Mouse (Mus musculus) spleen, adult 2 months (tissue): Measurements from ENCODE around the gene Polr2b. TPM values are rescaled to one million over a fixed set of nuclear protein-coding genes. Genes with fewer than 3 reads are reported as not detected.

Experiments used
- DNase-seq, 2 experiments: peaks; one replicate each; pipeline versions ENCODE4 v3.0.0 to v3.0.0-alpha.2; 2012 to 2021; ENCODE audit warnings: low spot score in 2 of 2, low read depth in 1 of 2
- H3K27ac ChIP-seq: fragments of 200-500 bp; 2 replicates; pipeline ENCODE4 v1.5.1; 2012; ENCODE audit warnings: low read length, inconsistent platforms; ENCODE audit not compliant: insufficient read depth
- H3K27me3 ChIP-seq: fragments of 200-500 bp; 2 replicates; pipeline ENCODE4 v1.6.1; 2012; ENCODE audit warnings: mild to moderate bottlenecking, moderate library complexity, low read length, inconsistent platforms; ENCODE audit not compliant: control insufficient read depth, insufficient read depth
- H3K36me3 ChIP-seq: fragments of 200-500 bp; 2 replicates; pipeline ENCODE4 v1.6.1; 2012; ENCODE audit warnings: mild to moderate bottlenecking, low read length, inconsistent platforms; ENCODE audit not compliant: control insufficient read depth, insufficient read depth
- H3K4me1 ChIP-seq: fragments of 200-500 bp; 2 replicates; pipeline ENCODE4 v1.6.1; 2011; ENCODE audit warnings: inconsistent platforms; ENCODE audit not compliant: control insufficient read depth, insufficient read depth, insufficient read length
- H3K4me3 ChIP-seq: fragments of 200-500 bp; 2 replicates; pipeline ENCODE4 v1.5.1; 2011; ENCODE audit warnings: mild to moderate bottlenecking, inconsistent platforms; ENCODE audit not compliant: insufficient read depth, insufficient read length; ENCODE audit errors: extremely low read depth
- CTCF ChIP-seq: fragments of 200-500 bp; IDR thresholded peaks from 2 replicates; pipeline ENCODE4 v1.5.1; 2011; ENCODE audit warnings: mild to moderate bottlenecking, inconsistent platforms; ENCODE audit not compliant: insufficient read depth, insufficient read length, insufficient replicate concordance; ENCODE audit errors: extremely low read depth
- POLR2A ChIP-seq: fragments of 200-500 bp; IDR thresholded peaks from 2 replicates; pipeline ENCODE4 v1.6.1; 2011; ENCODE audit warnings: low read depth, low read length, inconsistent platforms
- WGBS: fragments of 180-500 bp; shearing (Covaris S2); methylation state at CpG from one replicate; pipeline ENCODE4 v1.1.7; 2018; 5-methylcytosine and 5-hydroxymethylcytosine counted together
- polyA plus RNA-seq: library from polyadenylated mRNA; depleted of rRNA; stranded (reverse); fragments of >200 nt; gene quantifications from 2 replicates; pipeline ENCODE4 v1.2.3, GENCODE M21; 2012

The Polr2b gene
- polyA plus RNA-seq, 1 experiment, result 16.8 TPM

- 0 out of 2 replicates have a peak, but pooled peaks cover 2% of the 10 kb centered on the region for H3K27me3 ChIP-seq
- peak overlapping the region; percentile 96 for H3K27ac ChIP-seq
- WGBS, result 2% methylated on average over 11 of the region's 11 CpGs
- peak overlapping the region; percentile 84 for H3K4me3 ChIP-seq
- peaks cover 9% of the 10 kb centered on the region for H3K36me3 ChIP-seq
- TF ChIP-seq CTCF, result no peak
- no peak for TF ChIP-seq POLR2A
- DNase-seq, result no peak
- peaks cover 7% of the 10 kb centered on the region for H3K4me1 ChIP-seq
Measured at GRCm38 (mm10) chr5:77266886-77267401, 43.0 kb upstream of the Polr2b start.

- H3K27me3 ChIP-seq, result 0 out of 2 replicates have a peak, but pooled peaks cover 2% of the 10 kb centered on the region
- H3K27ac ChIP-seq, result no peak overlapping the region
- peaks cover 9% of the 10 kb centered on the region for H3K36me3 ChIP-seq
- 65% methylated on average over 4 of the region's 4 CpGs for WGBS
- H3K4me3 ChIP-seq, result no peak overlapping the region
- peaks cover 10% of the 10 kb centered on the region for H3K4me1 ChIP-seq
- DNase-seq, result no peak
- TF ChIP-seq CTCF, result no peak
Measured at GRCm38 (mm10) chr5:77267441-77267840, 42.5 kb upstream of the Polr2b start.

DNA sequence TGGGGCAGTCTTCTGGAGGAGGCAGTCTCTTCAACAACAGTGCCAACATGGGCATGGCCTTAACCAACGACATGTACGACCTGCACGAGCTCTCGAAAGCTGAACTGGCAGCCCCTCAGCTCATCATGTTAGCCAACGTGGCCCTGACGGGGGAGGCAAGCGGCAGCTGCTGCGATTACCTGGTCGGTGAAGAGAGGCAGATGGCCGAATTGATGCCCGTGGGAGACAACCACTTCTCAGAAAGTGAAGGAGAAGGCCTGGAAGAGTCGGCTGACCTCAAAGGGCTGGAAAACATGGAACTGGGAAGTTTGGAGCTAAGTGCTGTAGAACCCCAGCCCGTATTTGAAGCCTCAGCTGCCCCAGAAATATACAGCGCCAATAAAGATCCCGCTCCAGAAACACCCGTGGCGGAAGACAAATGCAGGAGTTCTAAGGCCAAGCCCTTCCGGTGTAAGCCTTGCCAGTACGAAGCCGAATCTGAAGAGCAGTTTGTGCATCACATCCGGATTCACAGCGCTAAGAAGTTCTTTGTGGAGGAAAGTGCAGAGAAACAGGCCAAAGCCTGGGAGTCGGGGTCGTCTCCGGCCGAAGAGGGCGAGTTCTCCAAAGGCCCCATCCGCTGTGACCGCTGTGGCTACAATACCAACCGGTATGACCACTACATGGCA is 41.9 kb upstream of the Polr2b start:
- Histone ChIP-seq H3K27me3 (0 out of 2 replicates have a peak, but pooled peaks cover 2% of the 10 kb centered on the region), H3K4me3 (no peak overlapping the region), H3K36me3 (peaks cover 9% of the 10 kb centered on the region), H3K4me1 (peaks cover 15% of the 10 kb centered on the region), H3K27ac (no peak overlapping the region)
- no peak for TF ChIP-seq CTCF
- no peak for TF ChIP-seq POLR2A
- 97% methylated on average over 30 of the region's 30 CpGs for WGBS
- DNase-seq, result no peak

GRCm38 (mm10) chr5:77269399-77269798 is 40.5 kb upstream of the Polr2b start:
- Histone ChIP-seq H3K27ac (no peak overlapping the region), H3K4me3 (no peak overlapping the region), H3K36me3 (peaks cover 9% of the 10 kb centered on the region), H3K4me1 (peaks cover 16% of the 10 kb centered on the region), H3K27me3 (0 out of 2 replicates have a peak, but pooled peaks cover 2% of the 10 kb centered on the region)
- TF ChIP-seq POLR2A (no peak), CTCF (peak; percentile 7; the same call in 1 of the 2 replicates)
- no peak for DNase-seq
- 88% methylated on average over 8 of the region's 8 CpGs for WGBS

- WGBS, result 17% methylated on average over 7 of the region's 7 CpGs
- peak in 1 of 2 experiments; percentile 67 for DNase-seq
Measured at GRCm38 (mm10) chr5:77273151-77273550, 36.8 kb upstream of the Polr2b start.

DNA sequence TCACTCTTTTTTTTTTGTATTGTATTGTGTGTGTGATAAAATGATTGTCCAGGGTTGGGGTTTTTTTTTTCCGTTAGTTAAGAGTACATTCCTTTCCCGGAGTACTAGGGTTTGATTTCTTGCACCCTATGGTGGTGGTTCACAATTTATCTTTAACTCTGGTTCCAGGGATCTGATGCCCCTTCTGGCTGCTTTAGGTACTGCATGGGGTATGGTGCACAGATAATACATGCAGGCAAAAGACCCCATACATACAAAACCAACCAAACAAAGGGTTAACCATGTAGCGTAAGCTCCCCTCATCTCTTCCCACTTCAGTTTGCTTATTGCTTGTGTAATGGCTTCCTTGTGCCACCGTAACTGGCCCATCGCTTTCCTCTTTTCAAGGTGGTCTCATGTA is 34.0 kb upstream of the Polr2b start:
- H3K4me1 ChIP-seq, result peaks cover 10% of the 10 kb centered on the region; the same call in 1 of the 2 replicates
- DNase-seq, result peak in 1 of 2 experiments; percentile 57
- H3K36me3 ChIP-seq, result peaks cover 27% of the 10 kb centered on the region
- H3K4me3 ChIP-seq, result no peak overlapping the region
- WGBS, result 86% methylated on average over 5 of the region's 5 CpGs
- H3K27ac ChIP-seq, result no peak overlapping the region
- H3K27me3 ChIP-seq, result no peaks in the 10 kb centered on the region
- peak; percentile 2; the same call in 1 of the 2 replicates for TF ChIP-seq CTCF
- no peak for TF ChIP-seq POLR2A

More at GRCm38 (mm10) chr5:77273151-77273550, 36.8 kb upstream of the Polr2b start:
- peaks cover 24% of the 10 kb centered on the region for H3K36me3 ChIP-seq
- H3K27ac ChIP-seq, result no peak overlapping the region
- no peaks in the 10 kb centered on the region for H3K27me3 ChIP-seq
- TF ChIP-seq CTCF, result peak; percentile 40; the same call in 1 of the 2 replicates
- no peak for TF ChIP-seq POLR2A
- H3K4me3 ChIP-seq, result no peak overlapping the region
- H3K4me1 ChIP-seq, result peaks cover 13% of the 10 kb centered on the region; the same call in 1 of the 2 replicates

DNA sequence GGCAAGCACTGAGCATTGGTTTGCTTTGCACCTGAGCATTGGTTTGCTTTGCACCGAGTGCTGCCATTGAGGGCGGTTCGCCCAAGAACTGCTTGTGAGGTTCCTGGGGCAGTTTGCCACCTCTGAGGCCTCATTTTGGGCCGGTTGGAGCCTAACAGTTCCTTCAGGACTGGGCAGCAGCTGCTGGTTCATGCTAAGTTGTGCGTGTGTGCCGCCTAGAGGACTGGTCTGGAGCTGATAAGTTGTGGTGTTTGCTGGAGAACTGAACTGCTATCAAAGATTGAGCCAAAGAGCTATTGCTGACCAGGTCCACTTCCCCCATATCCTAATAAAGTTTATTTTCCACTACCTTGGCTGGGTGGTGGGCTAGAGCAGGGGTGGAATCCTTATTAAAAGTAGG is 32.7 kb upstream of the Polr2b start:
- no peak overlapping the region for H3K27ac ChIP-seq
- no peak for DNase-seq
- no peak for TF ChIP-seq POLR2A
- TF ChIP-seq CTCF, result no peak
- WGBS, result 90% methylated on average over 6 of the region's 6 CpGs
- H3K36me3 ChIP-seq, result peaks cover 40% of the 10 kb centered on the region
- H3K4me1 ChIP-seq, result peaks cover 9% of the 10 kb centered on the region; the same call in 1 of the 2 replicates
- no peaks in the 10 kb centered on the region for H3K27me3 ChIP-seq
- no peak overlapping the region for H3K4me3 ChIP-seq
